Mouse (Mus musculus) thymus, adult 2 months (tissue): ENCODE results near the gene Ccm2l. TPM values are rescaled to one million over a fixed set of nuclear protein-coding genes. Genes with fewer than 3 reads are reported as not detected.

Experiments
- DNase-seq: peaks from one replicate; pipeline ENCODE4 v3.0.0; 2021
- H3K27ac ChIP-seq: fragments of 200-500 bp; 2 replicates; pipeline ENCODE4 v1.5.1; 2012; ENCODE audit warnings: low read length, control low read depth; ENCODE audit not compliant: control insufficient read depth, insufficient read depth
- H3K27me3 ChIP-seq: fragments of 200-500 bp; 2 replicates; pipeline ENCODE4 v1.6.1; 2012; ENCODE audit warnings: mild to moderate bottlenecking, low read length, moderate library complexity, mixed read lengths; ENCODE audit not compliant: control insufficient read depth, insufficient read depth
- H3K36me3 ChIP-seq: fragments of 200-500 bp; 2 replicates; pipeline ENCODE4 v1.6.1; 2012; ENCODE audit warnings: mild to moderate bottlenecking, low read length, moderate library complexity; ENCODE audit not compliant: control insufficient read depth, insufficient read depth
- H3K4me1 ChIP-seq: fragments of 200-500 bp; replicated peaks from 2 replicates; pipeline ENCODE4 v1.6.1; 2012; ENCODE audit warnings: low read length; ENCODE audit not compliant: control insufficient read depth, insufficient read depth
- H3K4me3 ChIP-seq: fragments of 200-500 bp; 2 replicates; pipeline ENCODE4 v1.5.1; 2012; ENCODE audit warnings: mild to moderate bottlenecking, low read length, control low read depth, moderate library complexity; ENCODE audit not compliant: control insufficient read depth, insufficient read depth
- CTCF ChIP-seq: fragments of 200-500 bp; IDR thresholded peaks from 2 replicates; pipeline ENCODE4 v1.5.1; 2012; ENCODE audit warnings: mild to moderate bottlenecking, control low read depth, low read length, moderate library complexity, borderline replicate concordance; ENCODE audit not compliant: control insufficient read depth, poor library complexity, insufficient read depth; ENCODE audit errors: extremely low read depth
- POLR2A ChIP-seq: fragments of 200-500 bp; IDR thresholded peaks from 2 replicates; pipeline ENCODE4 v1.6.1; 2012; ENCODE audit warnings: mild to moderate bottlenecking, low read length, control low read depth, moderate library complexity; ENCODE audit not compliant: control insufficient read depth, poor library complexity, insufficient read depth; ENCODE audit errors: extremely low read depth
- WGBS: fragments of 180-500 bp; shearing (Covaris S2); methylation state at CpG from one replicate; pipeline ENCODE4 v1.1.7; 2018; 5-methylcytosine and 5-hydroxymethylcytosine counted together
- polyA plus RNA-seq: library from polyadenylated mRNA; depleted of rRNA; stranded (reverse); fragments of >200 nt; gene quantifications from 2 replicates; pipeline ENCODE4 v1.2.3, GENCODE M21; 2012

Gene Ccm2l
- polyA plus RNA-seq, 1 experiment, result 9.2 TPM

- H3K4me1 ChIP-seq, result peaks cover 6% of the 10 kb centered on the region
- peaks cover 7% of the 10 kb centered on the region; the same call in 1 of the 2 replicates for H3K27me3 ChIP-seq
- no peaks in the 10 kb centered on the region for H3K36me3 ChIP-seq
- no peak overlapping the region for H3K4me3 ChIP-seq
- DNase-seq, result no peak
- TF ChIP-seq CTCF (no peak), POLR2A (no peak)
- 32% methylated on average over 4 of the region's 4 CpGs for WGBS
- H3K27ac ChIP-seq, result no peak overlapping the region
Measured at GRCm38 (mm10) chr2:153030422-153030821, 35.3 kb upstream of the Ccm2l start.

GRCm38 (mm10) chr2:153031126-153032082 is 34.4 kb upstream of the Ccm2l start, which contains the start of gene Xkr7:
TSS of gene Xkr7 (plus strand) at chr2:153031852.
- 4% methylated on average over 52 of the region's 54 CpGs for WGBS
- Histone ChIP-seq H3K27ac (no peak within 1 kb of the TSS), H3K4me3 (no peak within 1 kb of the TSS), H3K4me1 (peaks cover 6% of the 10 kb centered on the region), H3K36me3 (no peaks in the 10 kb centered on the region), H3K27me3 (peaks cover 7% of the 10 kb centered on the region; the same call in 1 of the 2 replicates)
- TF ChIP-seq CTCF, result no peak
- no peak for TF ChIP-seq POLR2A
- DNase-seq, result peak; percentile 22

- peak; percentile 91 for DNase-seq
- H3K27ac ChIP-seq, result no peak overlapping the region
- TF ChIP-seq CTCF, result 0 out of 2 replicates have a peak, but pooled peaks have one; percentile 37
- no peak for TF ChIP-seq POLR2A
- H3K27me3 ChIP-seq, result peaks cover 7% of the 10 kb centered on the region; the same call in 1 of the 2 replicates
- no peaks in the 10 kb centered on the region for H3K36me3 ChIP-seq
- peaks cover 6% of the 10 kb centered on the region for H3K4me1 ChIP-seq
- 4% methylated on average over 53 of the region's 58 CpGs for WGBS
- no peak overlapping the region for H3K4me3 ChIP-seq
Measured at GRCm38 (mm10) chr2:153032083-153032842, 33.5 kb upstream of the Ccm2l start.

- H3K4me1 ChIP-seq, result peaks cover 6% of the 10 kb centered on the region
- H3K27ac ChIP-seq, result no peak overlapping the region
- H3K27me3 ChIP-seq, result peaks cover 7% of the 10 kb centered on the region; the same call in 1 of the 2 replicates
- TF ChIP-seq CTCF (no peak), POLR2A (no peak)
- H3K36me3 ChIP-seq, result no peaks in the 10 kb centered on the region
- 27% methylated on average over 4 of the region's 4 CpGs for WGBS
- no peak overlapping the region for H3K4me3 ChIP-seq
- DNase-seq, result no peak
Measured at GRCm38 (mm10) chr2:153032973-153033372, 32.8 kb upstream of the Ccm2l start.

GRCm38 (mm10) chr2:153033545-153034230 is 32.1 kb upstream of the Ccm2l start:
- DNase-seq, result no peak
- H3K27ac ChIP-seq, result no peak overlapping the region
- 79% methylated on average over 5 of the region's 5 CpGs for WGBS
- H3K36me3 ChIP-seq, result no peaks in the 10 kb centered on the region
- TF ChIP-seq POLR2A (no peak), CTCF (no peak)
- peaks cover 7% of the 10 kb centered on the region; the same call in 1 of the 2 replicates for H3K27me3 ChIP-seq
- H3K4me3 ChIP-seq, result no peak overlapping the region
- peaks cover 6% of the 10 kb centered on the region for H3K4me1 ChIP-seq

GRCm38 (mm10) chr2:153036690-153037089 is 29.1 kb upstream of the Ccm2l start:
- DNase-seq, result no peak
- WGBS, result 72% methylated on average over 2 of the region's 2 CpGs
- Histone ChIP-seq H3K4me3 (no peak overlapping the region), H3K36me3 (no peaks in the 10 kb centered on the region), H3K27me3 (no peaks in the 10 kb centered on the region; the same call in 1 of the 2 replicates), H3K27ac (no peak overlapping the region), H3K4me1 (peaks cover 3% of the 10 kb centered on the region)
- TF ChIP-seq CTCF (no peak), POLR2A (no peak)

GRCm38 (mm10) chr2:153043886-153044285 is 21.9 kb upstream of the Ccm2l start:
- Histone ChIP-seq H3K36me3 (no peaks in the 10 kb centered on the region), H3K27ac (no peak overlapping the region), H3K4me3 (no peak overlapping the region), H3K27me3 (no peaks in the 10 kb centered on the region; the same call in 1 of the 2 replicates), H3K4me1 (peaks cover 31% of the 10 kb centered on the region)
- 71% methylated on average over 3 of the region's 3 CpGs for WGBS
- DNase-seq, result no peak
- TF ChIP-seq POLR2A (no peak), CTCF (no peak)
